Mouse (Mus musculus): ENCODE data around the gene Mxi1.

- TF ChIP-seq CTCF (conservative IDR thresholded peaks at IDR 0.05; ENCODE audit: low read length) (no peak), POU5F1 (IDR thresholded peaks at IDR 0.05; ENCODE audit: borderline replicate concordance, low read length) (no peak), NANOG (IDR thresholded peaks at IDR 0.05; ENCODE audit: borderline replicate concordance, low read length) (no peak)
Measured at GRCm38 (mm10) chr19:53412149-53412848, 102.0 kb downstream of the Mxi1 start.
